Mouse (Mus musculus) liver, embryonic 16.5 days (tissue): ENCODE measurements around the gene Gm21970. TPM values are rescaled to one million over a fixed set of nuclear protein-coding genes. Genes with fewer than 3 reads are reported as not detected.
A peak's percentile ranks its signal among the peaks of the same experiment; 100 is the strongest.

ENCODE experiments used
- ATAC-seq: fragments of 200-750 bp; cut with Nextera tagmentation; 2 replicates; pipeline ENCODE4 v1.8.0; 2017; ENCODE audit warnings: low read depth, mild to moderate bottlenecking, moderate number of reproducible peaks, moderate library complexity
- H3K27ac ChIP-seq: fragments of 300-500 bp; sonication (generic); 2 replicates; pipeline ENCODE4 v1.5.1; 2014; ENCODE audit warnings: mild to moderate bottlenecking, low read length
- H3K27me3 ChIP-seq: fragments of 300-500 bp; sonication (generic); 2 replicates; pipeline ENCODE4 v1.6.1; 2014; ENCODE audit warnings: low read depth, low read length, mixed read lengths; ENCODE audit not compliant: control insufficient read depth, insufficient read depth
- H3K36me3 ChIP-seq: fragments of 300-500 bp; sonication (generic); 2 replicates; pipeline ENCODE4 v1.6.1; 2014; ENCODE audit warnings: mild to moderate bottlenecking; ENCODE audit not compliant: control insufficient read depth, insufficient read depth
- H3K4me1 ChIP-seq: fragments of 300-500 bp; sonication (generic); 2 replicates; pipeline ENCODE4 v1.6.1; 2014; ENCODE audit warnings: low read depth, low read length, mixed read lengths; ENCODE audit not compliant: control insufficient read depth
- H3K4me2 ChIP-seq: fragments of 300-500 bp; sonication (generic); 2 replicates; pipeline ENCODE4 v1.6.1; 2014; ENCODE audit warnings: low read depth, low read length, mixed read lengths
- H3K4me3 ChIP-seq: fragments of 300-500 bp; sonication (generic); 2 replicates; pipeline ENCODE4 v1.5.1; 2014; ENCODE audit warnings: low read depth, mild to moderate bottlenecking, low read length
- H3K9ac ChIP-seq: fragments of 300-500 bp; sonication (generic); 2 replicates; pipeline ENCODE4 v1.6.1; 2014; ENCODE audit warnings: low read depth, low read length
- H3K9me3 ChIP-seq: fragments of 300-500 bp; sonication (generic); replicated peaks from 2 replicates; pipeline ENCODE4 v1.6.1; 2016; ENCODE audit warnings: low read length; ENCODE audit not compliant: control insufficient read depth
- WGBS: fragments of 180-500 bp; shearing (Covaris S2); extraction: QIAGEN DNeasy Blood & Tissue Kit; methylation state at CpG from one replicate; pipeline ENCODE4 v1.1.7; 2014; ENCODE audit not compliant: insufficient replicate concordance; 5-methylcytosine and 5-hydroxymethylcytosine counted together
- polyA plus RNA-seq: library from polyadenylated mRNA; unstranded; fragments of >200 nt; fragmentation: Nextera tagmentation; extraction: Ambion mirVana; gene quantifications from 2 replicates; pipeline ENCODE4 v1.2.1, GENCODE M21; 2015

Gene Gm21970
- polyA plus RNA-seq, 1 experiment from 2014 or later, result not detected

GRCm38 (mm10) chr16:91464594-91465504 is 73.3 kb downstream of the Gm21970 start:
- WGBS, result 1% methylated on average over 44 of the region's 44 CpGs
- peak overlapping the region; percentile 68 for H3K4me2 ChIP-seq
- H3K27me3 ChIP-seq, result no peaks in the 10 kb centered on the region
- H3K27ac ChIP-seq, result peak overlapping the region; percentile 94
- ATAC-seq, result peak; percentile 89
- H3K36me3 ChIP-seq, result peaks cover 18% of the 10 kb centered on the region
- peaks cover 54% of the 10 kb centered on the region for H3K4me1 ChIP-seq
- H3K9me3 ChIP-seq, result no peaks in the 10 kb centered on the region
- peak overlapping the region; percentile 92 for H3K9ac ChIP-seq
- peak overlapping the region; percentile 80 for H3K4me3 ChIP-seq

- H3K9ac ChIP-seq, result peak overlapping the region; percentile 92
- H3K27ac ChIP-seq, result peak overlapping the region; percentile 93
- H3K27me3 ChIP-seq, result no peaks in the 10 kb centered on the region
- H3K4me2 ChIP-seq, result peak overlapping the region; percentile 68
- WGBS, result 48% methylated on average over 13 of the region's 13 CpGs
- 0 out of 2 replicates have a peak, but pooled peaks have one; percentile 12 for ATAC-seq
- H3K36me3 ChIP-seq, result peaks cover 24% of the 10 kb centered on the region
- peaks cover 49% of the 10 kb centered on the region for H3K4me1 ChIP-seq
- peak overlapping the region; percentile 80 for H3K4me3 ChIP-seq
- no peaks in the 10 kb centered on the region for H3K9me3 ChIP-seq
These were observed 74.2 kb downstream of the Gm21970 start for GRCm38 (mm10) chr16:91465505-91466240.

- Histone ChIP-seq H3K4me2 (peak overlapping the region; percentile 68), H3K9me3 (no peaks in the 10 kb centered on the region), H3K27ac (peak overlapping the region; percentile 62), H3K9ac (peak overlapping the region; percentile 92), H3K27me3 (no peaks in the 10 kb centered on the region), H3K4me3 (peak overlapping the region; percentile 80), H3K4me1 (peaks cover 46% of the 10 kb centered on the region), H3K36me3 (peaks cover 24% of the 10 kb centered on the region)
- WGBS, result 68% methylated on average over 6 of the region's 6 CpGs
- no peak for ATAC-seq
These were observed 75.0 kb downstream of the Gm21970 start for GRCm38 (mm10) chr16:91466566-91466965.

Other genes starting within 250 kb of the Gm21970 start
- gene Olig2, start 166.3 kb upstream of the Gm21970 start, polyA plus RNA-seq, result not detected in 2 replicates
- gene Olig1, start 121.9 kb upstream of the Gm21970 start, polyA plus RNA-seq, result 0.05 and 0.07 TPM in 2 replicates
- gene Ifnar2, start 18.9 kb upstream of the Gm21970 start, polyA plus RNA-seq, result 92.9 and 95.8 TPM in 2 replicates
- 32.3 and 33.6 TPM in 2 replicates for gene Il10rb, start 14.4 kb downstream of the Gm21970 start, polyA plus RNA-seq
- 21.3 and 25.0 TPM in 2 replicates for gene Ifnar1, start 93.5 kb downstream of the Gm21970 start, polyA plus RNA-seq
- gene Ifngr2, start 155.4 kb downstream of the Gm21970 start, polyA plus RNA-seq, result 18.6 and 22.2 TPM in 2 replicates
- gene Tmem50b, start 206.1 kb downstream of the Gm21970 start, polyA plus RNA-seq, result 7.1 and 7.4 TPM in 2 replicates
- gene Dnajc28, start 227.3 kb downstream of the Gm21970 start, polyA plus RNA-seq, result 2.2 and 2.6 TPM in 2 replicates